Mouse (Mus musculus) R1 (cell line): ENCODE results near the gene A430005L14Rik.

ENCODE experiments used
- DNase-seq: peaks from one replicate; pipeline ENCODE4 v3.0.0-alpha.2; 2018; ENCODE audit warnings: low read depth, low spot score

A430005L14Rik gene

GRCm38 (mm10) chr4:153956569-153957405, at the start of gene A430005L14Rik:
Gene A430005L14Rik (plus strand): TSS chr4:153957237.
- peak; percentile 96 for DNase-seq

GRCm38 (mm10) chr4:153907573-153907972, 49.5 kb upstream of the A430005L14Rik start:
- DNase-seq: peak; percentile 72

- DNase-seq: peak; percentile 75
Measured at GRCm38 (mm10) chr4:153913635-153914034, 43.4 kb upstream of the A430005L14Rik start.

GRCm38 (mm10) chr4:153917773-153918500, 39.1 kb upstream of the A430005L14Rik start:
- DNase-seq: no peak

GRCm38 (mm10) chr4:153920517-153921233, 36.4 kb upstream of the A430005L14Rik start:
- no peak for DNase-seq

DNA sequence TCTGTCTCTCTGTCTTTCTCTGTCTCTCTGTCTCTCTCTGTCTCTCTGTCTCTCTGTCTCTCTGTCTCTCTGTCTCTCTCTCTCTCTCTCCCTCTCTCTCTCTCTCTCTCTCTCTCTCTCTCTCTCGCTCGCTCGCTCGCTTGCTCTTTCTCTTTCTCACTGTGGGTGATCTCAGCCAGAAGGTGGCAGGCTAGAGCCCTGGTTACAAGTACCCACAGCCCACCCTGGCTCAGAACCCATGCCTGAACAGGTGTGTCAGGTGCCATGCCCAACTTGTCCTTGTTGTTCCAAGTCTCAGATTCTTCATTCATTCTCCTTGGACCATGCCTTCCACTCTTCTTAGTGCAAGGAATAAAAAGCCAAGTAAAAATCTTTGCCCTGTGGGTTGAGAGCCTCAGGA, 34.9 kb upstream of the A430005L14Rik start:
- DNase-seq: peak; percentile 22

- DNase-seq: no peak
Measured at GRCm38 (mm10) chr4:153928772-153929299, 28.2 kb upstream of the A430005L14Rik start.

GRCm38 (mm10) chr4:153929425-153929824, 27.6 kb upstream of the A430005L14Rik start:
- peak; percentile 52 for DNase-seq

DNA sequence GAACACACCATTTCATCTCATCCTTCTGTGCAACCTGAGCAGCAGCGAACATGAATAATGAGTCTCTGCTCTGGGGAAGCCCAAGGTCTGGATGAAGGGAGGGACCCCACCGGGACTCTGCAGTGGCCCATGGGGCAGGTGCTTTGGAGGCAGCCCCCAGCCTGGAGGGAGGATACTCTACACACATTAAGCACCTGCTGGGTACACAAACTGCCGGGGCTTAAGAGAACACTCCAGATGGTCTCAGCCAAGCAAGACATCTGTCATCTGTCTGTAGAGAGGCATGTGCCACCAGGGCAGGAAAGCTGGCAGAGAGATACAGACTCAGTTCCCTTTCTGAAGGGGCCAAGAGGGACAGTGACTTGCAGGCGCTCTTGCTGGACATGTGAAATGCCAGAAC, 27.1 kb upstream of the A430005L14Rik start:
- no peak for DNase-seq

- peak; percentile 64 for DNase-seq
Measured at GRCm38 (mm10) chr4:153943243-153943642, 13.8 kb upstream of the A430005L14Rik start.

DNA sequence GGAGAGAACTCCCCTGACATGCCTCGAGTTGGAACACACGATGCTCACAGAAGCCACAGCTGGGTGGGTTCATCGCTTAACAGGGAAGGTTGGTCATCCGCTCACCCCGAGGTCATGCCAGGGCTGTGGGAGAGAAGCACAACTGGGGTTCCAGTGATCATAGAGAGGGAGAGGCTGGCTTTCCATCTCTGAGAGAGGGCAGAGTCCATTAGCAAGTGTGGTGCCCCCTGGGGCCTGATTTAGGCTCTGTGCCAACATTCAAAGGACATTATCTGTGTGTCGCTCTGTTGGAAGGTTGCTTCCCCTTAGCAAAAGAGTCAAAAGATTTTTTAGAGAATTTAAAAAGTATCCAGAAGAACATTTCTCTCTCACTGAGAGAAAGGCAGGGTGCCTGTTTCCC, 12.8 kb upstream of the A430005L14Rik start:
- DNase-seq: no peak

GRCm38 (mm10) chr4:153945741-153946140, 11.3 kb upstream of the A430005L14Rik start:
- DNase-seq: no peak

DNA sequence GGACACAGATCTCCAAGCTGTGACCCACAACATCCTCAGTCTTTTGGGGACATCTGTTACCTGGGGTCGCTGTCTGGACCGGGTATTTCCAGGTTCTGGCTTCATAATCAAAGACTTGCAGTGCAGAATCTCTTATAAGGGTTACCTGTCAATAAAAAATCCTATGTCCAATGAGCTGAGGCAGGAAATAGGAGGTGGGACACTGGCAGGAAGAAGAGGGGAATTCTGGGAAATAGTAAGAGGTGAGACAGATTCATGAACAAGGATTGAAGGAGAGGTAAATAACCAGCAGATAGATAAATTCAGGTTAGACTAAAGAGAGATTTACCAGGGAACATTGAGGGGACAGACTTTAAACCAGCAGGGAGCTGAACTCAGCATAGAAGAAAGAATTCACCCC, 6.7 kb upstream of the A430005L14Rik start:
- DNase-seq: no peak

DNA sequence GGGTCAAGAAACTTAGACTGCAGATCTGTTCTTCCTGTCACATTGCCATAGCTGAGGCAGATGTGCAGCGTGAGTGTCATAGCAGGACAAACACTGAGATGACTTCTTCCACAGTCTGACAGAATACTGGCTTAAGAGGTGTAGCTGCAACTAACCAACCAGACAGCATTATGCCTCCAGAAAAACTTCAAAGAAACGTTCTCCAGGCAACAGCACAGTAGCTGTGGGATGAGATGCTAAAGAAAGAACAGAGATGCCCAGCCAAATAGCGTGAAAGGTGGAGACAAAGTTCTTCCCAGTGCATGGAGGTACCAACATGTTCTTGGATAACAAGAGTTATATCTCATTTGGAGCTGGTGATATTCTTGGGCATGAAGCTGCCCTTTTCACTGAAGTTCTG, 5.9 kb upstream of the A430005L14Rik start:
- no peak for DNase-seq

- no peak for DNase-seq
Measured at GRCm38 (mm10) chr4:153951692-153952091, 5.3 kb upstream of the A430005L14Rik start.

GRCm38 (mm10) chr4:153955651-153956050, 1.4 kb upstream of the A430005L14Rik start:
- DNase-seq: no peak

DNA sequence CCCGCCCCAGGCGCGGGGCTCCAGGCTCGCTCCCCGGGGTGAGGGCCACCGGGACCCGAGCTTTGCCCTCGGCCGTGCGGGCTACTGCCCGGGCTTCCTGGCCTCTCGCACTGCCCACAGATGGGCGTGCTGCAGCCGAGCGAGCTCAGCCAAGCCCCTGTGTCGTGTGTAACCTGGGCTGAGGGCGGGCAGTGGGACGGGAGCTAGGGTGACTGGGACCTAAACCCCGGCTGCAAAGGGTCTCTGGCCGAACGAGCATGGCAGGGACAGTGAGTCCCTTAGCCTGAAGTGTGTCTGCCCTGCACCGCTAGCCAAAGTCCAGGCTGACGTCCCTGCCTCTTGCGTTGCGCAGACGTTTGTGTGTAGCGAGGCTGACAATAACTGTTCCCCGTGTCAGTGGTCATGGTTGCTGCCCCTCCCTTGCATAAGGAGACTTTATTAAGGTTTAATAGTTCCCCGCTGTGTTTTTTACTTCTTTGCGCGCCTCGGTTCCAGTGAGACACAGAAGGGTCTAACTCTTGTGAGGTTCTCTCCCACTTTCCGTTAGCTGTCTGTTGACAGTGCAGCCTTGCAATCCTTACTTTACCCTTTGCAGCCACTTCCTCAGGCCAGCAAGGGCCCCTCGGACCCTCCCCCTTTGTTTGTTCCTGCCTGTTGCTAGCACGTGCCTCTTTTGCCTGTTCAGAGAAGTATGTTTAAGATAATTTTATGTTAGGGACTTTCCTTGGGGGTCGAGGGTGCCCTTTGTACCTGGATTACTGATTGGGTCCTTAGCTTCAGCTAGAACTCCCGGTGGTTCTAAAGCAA, 610 bp downstream of the A430005L14Rik start:
- DNase-seq: peak; percentile 32

- no peak for DNase-seq
Measured at GRCm38 (mm10) chr4:153962631-153963030, 5.6 kb downstream of the A430005L14Rik start.

DNA sequence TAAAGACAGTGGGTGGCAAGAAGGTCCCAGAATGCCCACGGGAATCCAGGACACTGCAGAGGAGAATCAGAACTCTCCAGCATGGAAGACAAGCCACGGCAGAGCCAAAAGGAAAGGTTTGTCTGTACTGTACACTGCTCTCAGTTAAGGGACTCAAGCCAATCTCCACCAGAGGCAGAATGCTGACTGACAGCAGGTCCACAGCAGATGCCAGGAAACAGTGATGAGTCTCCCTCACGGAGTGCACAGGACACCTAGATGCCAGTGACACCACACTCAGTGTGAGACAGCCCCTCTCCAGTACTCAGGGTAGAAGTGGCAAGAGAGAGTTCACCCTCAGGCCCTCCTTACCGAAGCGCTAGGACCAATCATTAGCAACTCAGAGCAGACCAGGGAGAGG, 9.6 kb downstream of the A430005L14Rik start:
- DNase-seq: no peak

GRCm38 (mm10) chr4:153967556-153967955, 10.5 kb downstream of the A430005L14Rik start:
- DNase-seq: no peak

GRCm38 (mm10) chr4:153968063-153968462, 11.0 kb downstream of the A430005L14Rik start:
- DNase-seq: no peak
